Mouse (Mus musculus) G1E (cell line): Measurements from ENCODE around the gene Atp2a1.

Experiments used
- CTCF ChIP-seq: IDR thresholded peaks from 2 replicates; pipeline ENCODE4 v1.5.1; 2012; ENCODE audit warnings: low read depth, low read length, inconsistent platforms, mixed read lengths
- GATA1 ChIP-seq: IDR thresholded peaks from 2 replicates; pipeline ENCODE4 v1.6.1; 2012; ENCODE audit warnings: borderline replicate concordance, low read length, inconsistent platforms, mixed read lengths
- GATA2 ChIP-seq: IDR thresholded peaks from 2 replicates; pipeline ENCODE4 v1.6.1; 2012; ENCODE audit warnings: low read depth, low read length, inconsistent platforms, borderline replicate concordance
- POLR2AphosphoS5 ChIP-seq: IDR thresholded peaks from 2 replicates; pipeline ENCODE4 v1.6.1; 2012; ENCODE audit warnings: low read depth, low read length, inconsistent platforms; ENCODE audit not compliant: insufficient replicate concordance
- TAL1 ChIP-seq: conservative IDR thresholded peaks from 2 replicates; pipeline ENCODE4 v1.6.1; 2012; ENCODE audit warnings: low read depth, low read length, inconsistent platforms, mixed read lengths

DNA sequence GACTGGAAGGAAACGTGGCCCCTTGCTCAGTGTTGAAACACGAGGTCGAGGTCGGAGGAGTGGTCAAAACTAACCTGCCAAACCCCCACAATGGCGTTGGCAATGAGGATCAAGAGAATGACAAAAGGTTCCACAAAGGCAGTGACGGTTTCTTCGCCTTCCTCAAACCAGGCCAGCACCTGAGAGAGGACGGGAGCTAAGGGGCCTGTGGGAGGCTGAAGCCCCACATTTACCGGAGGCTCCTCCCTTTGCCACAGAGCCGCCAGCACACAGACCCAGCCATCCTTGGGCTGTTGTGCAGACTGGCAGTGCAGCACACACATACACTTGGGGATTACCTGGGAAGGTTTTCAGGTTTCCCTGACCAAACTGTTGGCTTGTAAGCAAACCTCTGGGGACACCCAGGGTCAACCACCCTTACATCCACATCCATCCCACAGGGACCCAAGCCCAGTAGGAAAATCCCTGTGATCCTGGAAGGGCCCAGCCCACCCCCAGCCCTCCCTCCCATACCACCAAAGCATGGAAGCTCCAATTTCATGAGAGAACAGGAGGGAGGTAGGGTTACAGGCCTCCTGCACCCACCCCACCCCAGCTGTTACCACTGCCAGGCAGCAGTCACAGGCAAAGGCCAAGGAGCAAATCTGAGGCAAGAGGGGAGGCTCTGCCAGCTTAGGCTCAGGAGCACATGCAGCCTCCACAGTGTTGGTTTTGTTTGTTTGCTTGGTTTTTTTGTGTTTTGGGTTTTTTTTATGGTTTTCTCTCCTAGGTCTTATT lies 2.1 kb downstream of the Atp2a1 start:
- TF ChIP-seq CTCF = no peak
- TF ChIP-seq GATA1 = no peak
- no peak for TF ChIP-seq POLR2AphosphoS5
- no peak for TF ChIP-seq TAL1
- TF ChIP-seq GATA2 = no peak
